Mouse (Mus musculus) megakaryocyte, embryonic 14.5 days (primary cell): ENCODE data around the gene Ppif.

Experiments used
- FLI1 ChIP-seq: IDR thresholded peaks from 2 replicates; pipeline ENCODE4 v1.6.1; 2012; ENCODE audit warnings: low read length, inconsistent platforms, mixed read lengths
- GATA1 ChIP-seq: IDR thresholded peaks from 3 replicates; pipeline ENCODE4 v1.6.1; 2012; ENCODE audit warnings: mixed read lengths, low read length, inconsistent platforms, borderline replicate concordance

DNA sequence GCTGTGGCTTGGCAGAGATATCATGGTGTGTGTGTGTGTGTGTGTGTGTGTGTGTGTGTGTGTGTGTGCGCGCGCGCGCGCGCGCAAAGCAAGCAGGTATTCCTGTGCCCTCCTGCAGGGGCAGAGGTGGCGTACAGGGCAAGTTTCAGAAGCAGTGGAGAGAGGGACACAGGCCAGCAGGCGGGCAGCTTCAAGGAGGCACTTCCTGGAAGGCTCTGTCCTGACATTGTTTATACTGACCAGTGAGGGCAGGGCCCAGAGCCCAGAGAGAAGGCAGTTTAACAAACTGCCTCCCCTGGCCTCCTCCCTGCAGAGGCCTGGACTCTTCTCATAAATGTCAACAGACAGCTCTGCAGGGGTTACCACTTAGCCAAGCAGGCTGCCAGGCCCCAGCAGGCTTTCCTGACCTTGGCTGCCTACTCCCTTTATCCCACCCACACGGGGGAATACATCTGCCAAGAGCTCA, 31.1 kb downstream of the Ppif start:
- TF ChIP-seq GATA1 (no peak), FLI1 (no peak)
